Mouse (Mus musculus): ENCODE measurements around the gene Krt31. TPM values are rescaled to one million over a fixed set of nuclear protein-coding genes. Genes with fewer than 3 reads are reported as not detected.

Krt31 gene
- polyA plus RNA-seq, 1 experiment from 2014 or later, result not detected

GRCm38 (mm10) chr11:100046303-100046866 is 4.0 kb downstream of the Krt31 start:
- Histone ChIP-seq H3K9me3 (no peaks in the 10 kb centered on the region), H3K9ac (no peak overlapping the region), H3K36me3 (replicated peaks) (no peaks in the 10 kb centered on the region), H3K4me2 (no peak overlapping the region), H3K4me1 (no peaks in the 10 kb centered on the region), H3K4me3 (replicated peaks) (no peak overlapping the region), H3K27me3 (no peaks in the 10 kb centered on the region), H3K27ac (no peak overlapping the region)
- WGBS, result 85% methylated on average over 6 of the region's 6 CpGs
- no peak for ATAC-seq (ENCODE audit: low FRiP score)

GRCm38 (mm10) chr11:100041454-100041853 is 8.9 kb downstream of the Krt31 start, which contains the start of gene Krt34:
Krt34 (minus strand) TSS chr11:100041554.
- Histone ChIP-seq H3K36me3 (replicated peaks) (no peaks in the 10 kb centered on the region), H3K27ac (no peak within 1 kb of the TSS), H3K9ac (no peak within 1 kb of the TSS), H3K4me3 (replicated peaks) (no peak within 1 kb of the TSS), H3K4me1 (no peaks in the 10 kb centered on the region), H3K4me2 (no peak within 1 kb of the TSS), H3K27me3 (no peaks in the 10 kb centered on the region), H3K9me3 (no peaks in the 10 kb centered on the region)
- WGBS, result 84% methylated on average over 6 of the region's 6 CpGs
- no peak for ATAC-seq (ENCODE audit: low FRiP score)

- Histone ChIP-seq H3K4me3 (replicated peaks) (no peak within 1 kb of the TSS), H3K4me2 (no peak within 1 kb of the TSS), H3K4me1 (no peaks in the 10 kb centered on the region; the same call in 1 of the 2 replicates), H3K9me3 (no peaks in the 10 kb centered on the region), H3K9ac (no peak within 1 kb of the TSS), H3K27ac (no peak within 1 kb of the TSS), H3K36me3 (replicated peaks) (no peaks in the 10 kb centered on the region), H3K27me3 (no peaks in the 10 kb centered on the region)
- ATAC-seq (ENCODE audit: low FRiP score), result no peak
- WGBS, result 94% methylated on average over 6 of the region's 6 CpGs
Observed at GRCm38 (mm10) chr11:100029768-100030167, 20.6 kb downstream of the Krt31 start, which contains the start of gene Krt33b. Krt33b (minus strand) TSS chr11:100029868.

GRCm38 (mm10) chr11:100021438-100021837 is 28.9 kb downstream of the Krt31 start:
- Histone ChIP-seq H3K9me3 (no peaks in the 10 kb centered on the region), H3K4me3 (replicated peaks) (no peak overlapping the region), H3K27me3 (no peaks in the 10 kb centered on the region), H3K27ac (no peak overlapping the region), H3K4me2 (no peak overlapping the region), H3K4me1 (no peaks in the 10 kb centered on the region; the same call in 1 of the 2 replicates), H3K36me3 (replicated peaks) (no peaks in the 10 kb centered on the region), H3K9ac (no peak overlapping the region)
- WGBS, result 84% methylated on average over 5 of the region's 5 CpGs
- ATAC-seq (ENCODE audit: low FRiP score), result no peak

- ATAC-seq (ENCODE audit: low FRiP score), result no peak
- no peaks in the 10 kb centered on the region for H3K27me3 ChIP-seq
- H3K9ac ChIP-seq, result no peak overlapping the region
- no peak overlapping the region for H3K4me3 ChIP-seq (replicated peaks)
- 93% methylated on average over 1 of the region's 1 CpGs for WGBS
- no peaks in the 10 kb centered on the region for H3K4me1 ChIP-seq
- no peaks in the 10 kb centered on the region for H3K9me3 ChIP-seq
- H3K36me3 ChIP-seq (replicated peaks), result no peaks in the 10 kb centered on the region
- H3K4me2 ChIP-seq, result no peak overlapping the region
- H3K27ac ChIP-seq, result no peak overlapping the region
Observed at GRCm38 (mm10) chr11:100019466-100019865, 30.9 kb downstream of the Krt31 start.

- ATAC-seq (ENCODE audit: low FRiP score), result no peak
- Histone ChIP-seq H3K4me1 (no peaks in the 10 kb centered on the region), H3K4me2 (no peak within 1 kb of the TSS), H3K4me3 (replicated peaks) (no peak within 1 kb of the TSS), H3K27me3 (no peaks in the 10 kb centered on the region), H3K9me3 (no peaks in the 10 kb centered on the region), H3K9ac (no peak within 1 kb of the TSS), H3K36me3 (replicated peaks) (no peaks in the 10 kb centered on the region), H3K27ac (no peak within 1 kb of the TSS)
- WGBS, result 87% methylated on average over 3 of the region's 4 CpGs
Observed at GRCm38 (mm10) chr11:100016112-100016511, 34.2 kb downstream of the Krt31 start, which contains the start of gene Krt33a. Krt33a (minus strand) TSS chr11:100016212.

GRCm38 (mm10) chr11:100013691-100014171 is 36.6 kb downstream of the Krt31 start:
- no peaks in the 10 kb centered on the region for H3K27me3 ChIP-seq
- no peaks in the 10 kb centered on the region for H3K4me1 ChIP-seq
- H3K36me3 ChIP-seq (replicated peaks), result no peaks in the 10 kb centered on the region
- H3K9ac ChIP-seq, result no peak overlapping the region
- no peak overlapping the region for H3K4me3 ChIP-seq (replicated peaks)
- H3K4me2 ChIP-seq, result no peak overlapping the region
- H3K27ac ChIP-seq, result no peak overlapping the region
- WGBS, result 80% methylated on average over 4 of the region's 4 CpGs
- H3K9me3 ChIP-seq, result no peaks in the 10 kb centered on the region
- no peak for ATAC-seq (ENCODE audit: low FRiP score)

GRCm38 (mm10) chr11:100010682-100011081 is 39.7 kb downstream of the Krt31 start:
- Histone ChIP-seq H3K4me1 (no peaks in the 10 kb centered on the region), H3K4me2 (no peak overlapping the region), H3K4me3 (replicated peaks) (no peak overlapping the region), H3K36me3 (replicated peaks) (no peaks in the 10 kb centered on the region), H3K9ac (no peak overlapping the region), H3K27me3 (no peaks in the 10 kb centered on the region), H3K27ac (no peak overlapping the region), H3K9me3 (no peaks in the 10 kb centered on the region)
- ATAC-seq (ENCODE audit: low FRiP score), result no peak
- WGBS, result 89% methylated on average over 5 of the region's 5 CpGs

- H3K9ac ChIP-seq, result no peak overlapping the region
- no peak overlapping the region for H3K4me2 ChIP-seq
- H3K27me3 ChIP-seq, result no peaks in the 10 kb centered on the region
- no peaks in the 10 kb centered on the region for H3K9me3 ChIP-seq
- WGBS, result 88% methylated on average over 5 of the region's 5 CpGs
- H3K27ac ChIP-seq, result no peak overlapping the region
- H3K4me3 ChIP-seq (replicated peaks), result no peak overlapping the region
- H3K4me1 ChIP-seq, result no peaks in the 10 kb centered on the region
- H3K36me3 ChIP-seq (replicated peaks), result no peaks in the 10 kb centered on the region
- no peak for ATAC-seq (ENCODE audit: low FRiP score)
Observed at GRCm38 (mm10) chr11:100008336-100008735, 42.0 kb downstream of the Krt31 start.

- Histone ChIP-seq H3K4me3 (replicated peaks) (no peak overlapping the region), H3K27me3 (no peaks in the 10 kb centered on the region), H3K9ac (no peak overlapping the region), H3K9me3 (no peaks in the 10 kb centered on the region), H3K4me1 (no peaks in the 10 kb centered on the region), H3K27ac (no peak overlapping the region), H3K36me3 (replicated peaks) (no peaks in the 10 kb centered on the region), H3K4me2 (no peak overlapping the region)
- no peak for ATAC-seq (ENCODE audit: low FRiP score)
- 57% methylated on average over 3 of the region's 3 CpGs for WGBS
Observed at GRCm38 (mm10) chr11:100006624-100007023, 43.7 kb downstream of the Krt31 start.

GRCm38 (mm10) chr11:100005905-100006304 is 44.4 kb downstream of the Krt31 start:
- Histone ChIP-seq H3K27ac (no peak overlapping the region), H3K9me3 (no peaks in the 10 kb centered on the region), H3K4me1 (no peaks in the 10 kb centered on the region), H3K9ac (no peak overlapping the region), H3K4me2 (no peak overlapping the region), H3K36me3 (replicated peaks) (no peaks in the 10 kb centered on the region), H3K4me3 (replicated peaks) (no peak overlapping the region), H3K27me3 (no peaks in the 10 kb centered on the region)
- no peak for ATAC-seq (ENCODE audit: low FRiP score)
- WGBS, result 88% methylated on average over 8 of the region's 8 CpGs

GRCm38 (mm10) chr11:100004846-100005245 is 45.5 kb downstream of the Krt31 start:
- no peak overlapping the region for H3K27ac ChIP-seq
- no peaks in the 10 kb centered on the region for H3K4me1 ChIP-seq
- no peaks in the 10 kb centered on the region for H3K36me3 ChIP-seq (replicated peaks)
- H3K9ac ChIP-seq, result no peak overlapping the region
- no peak overlapping the region for H3K4me3 ChIP-seq (replicated peaks)
- no peaks in the 10 kb centered on the region for H3K9me3 ChIP-seq
- no peak overlapping the region for H3K4me2 ChIP-seq
- no peaks in the 10 kb centered on the region for H3K27me3 ChIP-seq
- no peak for ATAC-seq (ENCODE audit: low FRiP score)
- WGBS, result 33% methylated on average over 6 of the region's 6 CpGs

GRCm38 (mm10) chr11:99999091-99999490 is 51.3 kb downstream of the Krt31 start:
- 92% methylated on average over 7 of the region's 7 CpGs for WGBS
- 0 out of 2 replicates have a peak, but pooled peaks cover 3% of the 10 kb centered on the region for H3K27me3 ChIP-seq
- no peaks in the 10 kb centered on the region for H3K36me3 ChIP-seq (replicated peaks)
- no peak overlapping the region for H3K27ac ChIP-seq
- H3K4me1 ChIP-seq, result no peaks in the 10 kb centered on the region
- no peak overlapping the region for H3K4me2 ChIP-seq
- H3K9me3 ChIP-seq, result no peaks in the 10 kb centered on the region
- no peak overlapping the region for H3K9ac ChIP-seq
- no peak for ATAC-seq (ENCODE audit: low FRiP score)
- H3K4me3 ChIP-seq (replicated peaks), result no peak overlapping the region
